Mouse (Mus musculus) left cerebral cortex, postnatal 14 days (tissue): ENCODE results near the gene Sptbn2. TPM values are rescaled to one million over a fixed set of nuclear protein-coding genes. Genes with fewer than 3 reads are reported as not detected.
"Not testable (repeated sequence)": the region's sequence is repeated elsewhere in the genome, so short reads cannot be mapped to it uniquely, and the experiment has no call there.

Experiments used
- DNase-seq, 2 experiments: peaks; one replicate each; pipeline ENCODE4 v3.0.0; 2021 to 2022; ENCODE audit warnings: low spot score in 2 of 2, mixed read lengths in 1 of 2
- intact Hi-C: fragments of 180-260 bp; cut with DNase I; formaldehyde crosslinking; loops from one replicate; pipeline ENCODE4 v1.15.1; 2025
- total RNA-seq, 2 experiments: library from RNA; stranded (reverse); gene quantifications; 2 replicates each; pipeline ENCODE4 v1.2.3; 2021

Sptbn2 gene
- total RNA-seq, 2 experiments from 2014 or later: 702 to 775 TPM

DNA sequence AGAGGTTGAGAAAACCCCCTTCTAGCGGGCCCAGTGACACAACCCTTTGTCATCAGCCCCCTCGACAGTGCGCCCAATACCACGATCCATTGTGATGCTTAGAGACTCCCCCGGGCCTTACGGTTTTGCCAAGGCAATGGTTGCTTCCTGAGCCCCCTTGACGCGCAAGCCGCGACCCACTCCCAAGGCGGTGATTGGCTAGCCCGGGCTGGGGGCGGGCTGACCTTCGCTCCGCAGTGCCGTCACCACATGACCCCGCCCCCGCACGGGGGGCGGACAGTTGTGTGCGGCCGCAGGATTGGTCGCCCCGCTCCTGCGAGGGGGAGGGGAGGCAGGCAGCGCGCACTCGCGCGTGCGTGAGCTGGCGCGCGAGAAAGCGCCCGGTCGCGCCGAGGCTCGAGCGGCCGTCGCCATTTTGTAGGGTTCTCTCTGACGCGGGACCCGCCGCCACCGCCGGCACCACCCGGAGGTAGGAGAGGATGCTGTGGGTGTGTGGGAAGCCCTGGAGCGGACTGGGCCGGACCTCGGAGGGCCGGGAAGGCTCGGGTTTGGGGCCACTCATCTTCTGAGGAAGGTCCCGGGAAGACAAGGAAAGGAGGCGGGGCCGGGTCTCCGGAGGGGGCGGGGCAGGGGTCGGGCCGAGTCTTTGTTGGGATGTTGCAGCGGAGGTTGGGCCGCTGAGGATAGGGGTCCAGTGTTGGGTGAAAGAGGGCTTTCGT lies 45.4 kb downstream of the Sptbn2 start, which contains the start of gene Rbm4b:
Gene Rbm4b (plus strand): TSS at position 305 of the 719 bp plus-strand sequence.
- intact Hi-C loops: loop anchor here (5.0 kb wide), 1 partner anchor 246 kb away; no protein-coding TSS in a partner anchor
- DNase-seq: peak; percentile 97 to 98

DNA sequence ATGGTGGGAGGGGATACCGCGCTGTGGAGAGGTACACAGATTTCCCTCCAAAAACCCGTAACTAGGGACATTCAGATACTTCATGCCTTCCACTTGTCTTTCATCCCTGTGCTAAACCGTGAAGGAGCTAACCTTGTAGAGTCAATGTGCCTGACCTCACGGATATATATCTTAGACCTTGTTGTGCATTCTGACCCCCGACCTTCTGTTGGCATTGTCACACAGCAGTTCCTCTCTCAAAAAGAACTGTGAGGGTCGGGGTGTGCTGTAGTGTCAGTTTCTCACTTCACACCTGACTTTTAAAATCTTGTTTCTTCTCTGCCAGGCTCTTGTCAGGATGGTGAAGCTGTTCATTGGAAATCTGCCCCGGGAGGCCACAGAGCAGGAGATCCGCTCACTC lies 46.0 kb downstream of the Sptbn2 start:
- intact Hi-C loops: loop anchor here (5.0 kb wide), 1 partner anchor 245 kb away; no protein-coding TSS in a partner anchor
- DNase-seq: no peak

DNA sequence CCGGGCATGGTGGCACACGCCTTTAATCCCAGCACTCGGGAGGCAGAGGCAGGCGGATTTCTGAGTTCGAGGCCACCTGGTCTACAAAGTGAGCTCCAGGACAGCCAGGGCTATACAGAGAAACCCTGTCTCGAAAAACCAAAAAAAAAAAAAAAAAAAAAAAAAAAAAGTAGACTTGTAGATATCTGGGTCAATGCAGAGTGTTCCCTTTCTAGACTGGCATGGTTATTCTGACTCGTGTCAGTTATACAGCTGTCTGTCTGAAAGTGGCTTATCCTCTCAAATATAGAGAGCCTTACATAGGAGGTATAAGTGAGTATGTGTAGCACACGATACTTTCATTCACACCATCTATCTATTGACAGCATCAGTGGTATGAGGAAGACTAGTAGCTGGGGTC lies 49.6 kb downstream of the Sptbn2 start:
- intact Hi-C loops, DNase-seq: not testable (repeated sequence)

DNA sequence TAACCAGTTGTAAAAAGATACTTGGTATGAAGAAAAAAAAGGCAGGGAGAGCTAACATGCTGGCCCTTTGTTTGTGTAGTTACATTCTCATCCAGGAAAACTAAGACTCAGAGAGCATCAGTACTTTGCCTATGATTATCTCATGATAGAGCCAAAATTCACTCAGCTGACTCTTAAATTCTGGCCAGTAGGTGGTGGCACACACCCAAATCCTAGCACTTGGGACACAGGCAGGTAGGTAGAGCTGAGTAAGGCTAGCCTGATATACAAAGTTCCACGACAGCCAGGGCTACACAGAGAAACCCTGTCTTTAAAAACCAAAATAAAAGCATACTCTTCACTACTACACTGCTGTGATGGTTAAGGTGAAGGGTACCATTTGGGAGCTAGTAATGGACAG lies 51.9 kb downstream of the Sptbn2 start:
- intact Hi-C loops: no loop called here
- DNase-seq: no peak

GRCm38 (mm10) chr19:4767507-4768148 lies 56.7 kb downstream of the Sptbn2 start:
- no peak for DNase-seq
- intact Hi-C loops: no loop called here

GRCm38 (mm10) chr19:4772785-4773184 lies 61.8 kb downstream of the Sptbn2 start:
- intact Hi-C loops: no loop called here
- DNase-seq: no peak

DNA sequence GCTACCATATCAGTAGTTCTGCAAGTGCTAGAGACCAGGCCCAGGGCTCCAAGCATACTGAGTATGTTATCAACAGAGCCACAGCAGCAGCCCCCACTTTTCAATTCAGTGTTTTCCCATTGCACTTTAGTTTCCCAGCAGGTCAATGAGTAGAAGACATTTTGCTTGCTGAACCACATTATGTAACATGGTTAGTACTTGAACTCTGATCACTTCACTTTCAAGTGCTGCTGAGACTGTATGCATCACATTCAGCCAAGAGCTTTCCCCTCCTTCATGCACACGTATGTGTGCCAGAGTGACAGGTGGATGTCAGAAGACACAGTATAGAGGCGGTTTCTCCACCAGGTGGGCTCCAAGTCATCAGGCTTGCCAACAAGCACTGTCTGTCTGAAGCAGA lies 71.9 kb downstream of the Sptbn2 start:
- DNase-seq: no peak
- intact Hi-C loops: no loop called here

DNA sequence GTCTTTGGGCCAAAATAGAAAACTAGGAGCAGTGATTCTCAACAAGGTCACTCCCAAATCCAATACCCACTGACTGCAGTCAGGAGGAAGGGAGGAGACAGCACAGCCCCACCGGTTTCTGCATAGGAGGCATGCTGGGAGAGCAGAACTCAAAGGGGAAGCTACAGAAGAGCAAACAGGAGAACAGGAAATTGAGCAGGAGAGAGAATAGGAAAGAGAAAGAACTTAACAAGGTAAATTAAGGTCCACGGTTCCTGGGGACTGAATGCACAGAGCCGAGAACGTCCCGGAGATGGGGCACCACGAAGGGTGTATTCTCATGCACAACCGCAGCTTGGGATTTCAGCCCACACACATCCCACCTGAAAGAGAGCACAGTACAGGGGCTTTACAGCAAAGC lies 74.2 kb downstream of the Sptbn2 start:
- DNase-seq: no peak
- intact Hi-C loops: no loop called here

DNA sequence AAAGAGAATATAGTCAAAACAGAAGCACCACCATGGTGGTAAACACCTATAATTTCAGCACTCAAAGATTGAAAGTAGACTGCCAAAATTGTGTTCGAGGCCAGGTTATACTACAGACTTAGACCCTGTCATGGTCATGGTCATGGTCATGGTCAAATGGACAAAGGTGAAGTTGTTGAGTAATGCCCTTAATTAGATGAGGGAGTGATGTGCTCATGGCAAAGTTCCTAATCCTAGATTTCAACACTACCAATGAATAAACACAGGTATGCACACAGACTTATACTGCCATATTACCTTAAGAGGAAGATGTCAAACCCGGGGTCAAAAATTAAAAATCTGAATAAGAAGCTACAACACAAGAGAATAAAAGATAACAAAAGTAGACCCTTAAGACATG lies 75.3 kb downstream of the Sptbn2 start:
- intact Hi-C loops: no loop called here
- no peak for DNase-seq

DNA sequence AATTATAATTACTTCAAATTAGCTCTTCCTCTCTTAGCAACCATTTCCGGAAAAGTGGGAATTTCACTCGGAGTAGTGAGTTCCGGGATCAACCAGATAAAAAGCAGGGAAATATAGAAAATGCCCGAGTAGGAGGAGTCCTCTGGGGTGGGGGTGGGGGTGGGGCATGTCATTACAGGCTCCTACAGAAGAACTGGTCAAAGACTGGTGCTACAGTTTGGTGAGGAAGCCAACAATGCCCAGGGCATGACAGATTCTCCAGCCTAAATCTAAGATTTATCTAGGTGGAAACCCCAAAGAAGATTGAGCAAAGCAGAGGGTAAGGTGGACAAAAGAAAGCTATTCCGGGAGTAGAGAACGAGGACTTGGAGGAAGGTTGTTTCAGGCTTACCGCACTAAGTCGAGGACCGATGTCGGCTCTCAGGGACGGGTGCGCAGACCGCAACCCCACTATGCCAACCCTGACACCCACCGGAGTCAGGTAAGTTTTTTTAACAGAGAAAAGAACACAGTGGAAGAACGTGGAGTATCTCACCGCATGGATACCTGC lies 82.4 kb downstream of the Sptbn2 start:
- intact Hi-C loops: no loop called here

DNA sequence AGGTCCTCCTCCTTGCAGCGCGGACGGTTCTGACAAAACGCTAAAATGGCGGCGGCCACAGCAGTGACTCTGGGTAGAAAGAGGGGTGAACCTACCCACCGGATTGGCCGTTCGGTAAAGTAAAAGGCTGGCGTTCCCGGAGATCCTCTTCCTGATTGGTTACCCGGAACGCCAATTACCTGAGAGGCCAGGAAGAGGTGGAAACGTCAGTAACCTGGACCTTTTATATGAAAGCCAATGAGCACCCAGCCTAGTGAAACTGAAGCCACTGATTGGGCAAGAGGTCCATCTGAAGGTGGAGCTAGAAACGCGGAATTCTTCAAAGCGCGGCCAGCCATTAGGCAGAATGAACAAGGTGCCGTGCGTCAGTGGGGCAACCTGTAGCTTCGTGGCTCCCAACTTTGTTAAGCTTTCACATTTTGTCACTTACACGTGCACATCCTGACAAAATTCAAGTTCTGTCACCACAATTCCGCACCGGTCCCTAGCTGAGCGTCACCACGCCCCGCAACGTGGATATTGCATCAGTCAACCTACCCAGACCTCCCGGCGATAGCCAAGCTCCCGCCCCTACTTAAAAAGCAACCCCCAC lies 83.0 kb downstream of the Sptbn2 start, which contains the start of gene Rbm4:
Gene Rbm4 (minus strand): TSS at position 71 of the 592 bp plus-strand sequence.
- intact Hi-C loops: no loop called here
- DNase-seq: peak; percentile 99

More for the DNA sequence above, 82.4 kb downstream of the Sptbn2 start:
- DNase-seq: no peak

DNA sequence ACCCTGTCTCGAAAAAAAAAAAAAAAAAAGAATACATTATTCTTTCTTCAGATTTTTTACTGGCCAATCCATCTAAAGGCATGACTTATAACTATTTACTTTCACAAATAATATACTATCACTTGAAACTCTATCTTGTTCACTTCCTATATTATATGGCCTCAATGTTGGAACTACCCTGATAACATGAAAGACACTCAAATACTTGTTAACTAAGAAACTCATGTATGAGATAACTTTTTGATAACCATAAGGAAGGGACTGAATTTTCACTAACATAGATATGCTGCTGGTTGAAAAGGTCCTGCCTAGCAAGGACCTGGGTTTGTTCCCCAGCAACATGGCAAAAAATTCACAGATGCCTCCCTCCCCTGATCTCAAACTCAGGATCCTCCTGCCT lies 85.0 kb downstream of the Sptbn2 start:
- no peak for DNase-seq
- intact Hi-C loops: no loop called here

- DNase-seq: no peak
- intact Hi-C loops: no loop called here
These were observed 86.9 kb downstream of the Sptbn2 start for GRCm38 (mm10) chr19:4797846-4798245.

DNA sequence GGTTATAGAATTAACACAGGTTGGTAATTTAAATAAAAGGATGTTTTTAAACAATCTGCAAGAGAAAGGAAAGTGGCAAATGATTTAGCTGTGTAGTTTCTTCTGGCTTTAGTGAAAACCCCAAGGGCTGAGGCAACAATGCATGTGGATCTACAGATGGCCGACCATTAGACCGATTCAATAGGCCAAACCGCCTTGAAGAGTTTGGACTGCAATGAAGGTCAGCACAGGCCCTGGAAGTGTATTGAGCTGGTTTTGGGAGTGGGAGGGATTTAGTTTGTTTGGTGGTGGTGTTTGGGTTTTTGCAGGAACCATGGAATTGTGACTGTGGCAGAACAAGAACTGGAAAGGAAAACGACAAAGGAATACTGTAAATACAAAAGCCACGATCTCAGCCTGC lies 88.1 kb downstream of the Sptbn2 start:
- intact Hi-C loops: no loop called here
- no peak for DNase-seq

Other genes starting within 250 kb of the Sptbn2 start
- gene Syt12, start 233.7 kb upstream of the Sptbn2 start, total RNA-seq: 10 to 100 TPM; 30.8 to 31.7 TPM
- gene 2010003K11Rik, start 212.6 kb upstream of the Sptbn2 start, total RNA-seq: not detected
- gene Pcx, start 200.7 kb upstream of the Sptbn2 start, total RNA-seq: 10 to 100 TPM; 57.2 to 59.2 TPM
- gene Lrfn4, start 95.5 kb upstream of the Sptbn2 start, total RNA-seq: 10 to 100 TPM; 59.2 to 66.1 TPM
- 10 to 100 TPM; 20.4 to 20.6 TPM for gene Rce1, start 85.5 kb upstream of the Sptbn2 start, total RNA-seq
- 1 to 10 TPM; 1.8 to 2.1 TPM for gene Gm960, start 12.5 kb upstream of the Sptbn2 start, total RNA-seq
- 10 to 100 TPM; 13.6 to 14.3 TPM for gene Rbm4b, start 45.3 kb downstream of the Sptbn2 start, total RNA-seq
- 10 to 100 TPM; 63.5 to 65.8 TPM for gene Rbm4, start 82.7 kb downstream of the Sptbn2 start, total RNA-seq
- 10 to 100 TPM; 12.9 to 19.3 TPM for gene Gm21992, start 100.4 kb downstream of the Sptbn2 start, total RNA-seq
- 10 to 100 TPM; 49.3 to 52.6 TPM for gene Rbm14, start 100.5 kb downstream of the Sptbn2 start, total RNA-seq
- gene Ccs, start 128.2 kb downstream of the Sptbn2 start, total RNA-seq: 10 to 100 TPM; 33.5 to 33.7 TPM
- 1 to 10 TPM; 2.1 to 2.2 TPM for gene Ccdc87, start 128.2 kb downstream of the Sptbn2 start, total RNA-seq
- 100 to 1,000 TPM; 115 to 120 TPM for gene Ctsf, start 144.0 kb downstream of the Sptbn2 start, total RNA-seq
- gene Actn3, start 166.7 kb downstream of the Sptbn2 start, total RNA-seq: 1 to 10 TPM; 2.8 to 3.0 TPM
- 10 to 100 TPM; 27.7 to 29.0 TPM for gene Zdhhc24, start 167.5 kb downstream of the Sptbn2 start, total RNA-seq
- gene Bbs1, start 195.5 kb downstream of the Sptbn2 start, total RNA-seq: 10 to 100 TPM; 46.5 to 47.2 TPM
- 10 to 100 TPM; 56.2 to 60.4 TPM for gene Dpp3, start 217.1 kb downstream of the Sptbn2 start, total RNA-seq
- gene Peli3, start 232.0 kb downstream of the Sptbn2 start, total RNA-seq: 10 to 100 TPM; 15.9 to 17.2 TPM